Mouse (Mus musculus) MEL (cell line): ENCODE measurements around the gene Fam57b. TPM values are rescaled to one million over a fixed set of nuclear protein-coding genes. Genes with fewer than 3 reads are reported as not detected.

Experiments
- DNase-seq: peaks from one replicate; pipeline ENCODE4 v3.0.0; 2011; ENCODE audit warnings: low read depth, low spot score
- H3K27ac ChIP-seq: 2 replicates; pipeline ENCODE4 v1.5.1; 2012; ENCODE audit warnings: low read depth, mild to moderate bottlenecking, control low read depth, low read length, moderate library complexity; ENCODE audit not compliant: control insufficient read depth
- H3K27me3 ChIP-seq, 2 experiments: fragments of 150-350 bp in 1 of 2; sonication (generic) in 1 of 2; 2 replicates each; pipeline ENCODE4 v1.6.1; 2012; ENCODE audit warnings: low read length in 2 of 2, mild to moderate bottlenecking in 2 of 2, improper control_type of control experiment in 1 of 2, moderate library complexity in 1 of 2; ENCODE audit not compliant: insufficient read depth in 2 of 2, control insufficient read depth in 1 of 2
- H3K36me3 ChIP-seq, 2 experiments: 2 replicates each; pipeline ENCODE4 v1.6.1; 2012 to 2014; ENCODE audit warnings: low read length in 2 of 2, improper control_type of control experiment in 1 of 2, inconsistent platforms in 1 of 2, mild to moderate bottlenecking in 1 of 2; ENCODE audit not compliant: insufficient read depth in 2 of 2, control insufficient read depth in 1 of 2
- H3K4me1 ChIP-seq, 2 experiments: fragments of 150-350 bp in 1 of 2; sonication (generic) in 1 of 2; 2 replicates each; pipeline ENCODE4 v1.6.1; 2012; ENCODE audit warnings: low read length in 2 of 2, improper control_type of control experiment in 1 of 2, mild to moderate bottlenecking in 1 of 2; ENCODE audit not compliant: insufficient read depth in 2 of 2, control insufficient read depth in 1 of 2
- H3K4me3 ChIP-seq, 2 experiments: fragments of 150-350 bp in 1 of 2; sonication (generic) in 1 of 2; 2 replicates each; pipeline ENCODE4 v1.5.1; 2012; ENCODE audit warnings: low read depth in 2 of 2, low read length in 2 of 2, mild to moderate bottlenecking in 2 of 2, moderate library complexity in 2 of 2, control low read depth in 1 of 2, improper control_type of control experiment in 1 of 2; ENCODE audit not compliant: control insufficient read depth in 1 of 2, insufficient read depth in 1 of 2
- H3K79me2 ChIP-seq: 2 replicates; pipeline ENCODE4 v1.6.1; 2012; ENCODE audit warnings: mild to moderate bottlenecking, low read length, moderate library complexity; ENCODE audit not compliant: control insufficient read depth, poor library complexity, insufficient read depth
- H3K9ac ChIP-seq: 2 replicates; pipeline ENCODE4 v1.6.1; 2012; ENCODE audit warnings: low read depth, mild to moderate bottlenecking, control low read depth, low read length, moderate library complexity; ENCODE audit not compliant: control insufficient read depth, poor library complexity, severe bottlenecking
- H3K9me3 ChIP-seq: fragments of 150-350 bp; sonication (generic); replicated peaks from 2 replicates; pipeline ENCODE4 v1.6.1; 2012; ENCODE audit warnings: mild to moderate bottlenecking, low read length, improper control_type of control experiment, moderate library complexity; ENCODE audit not compliant: insufficient read depth
- CHD1 ChIP-seq: IDR thresholded peaks from 2 replicates; pipeline ENCODE4 v1.6.1; 2012; ENCODE audit warnings: low read depth, mild to moderate bottlenecking, inconsistent platforms, low read length, improper control_type of control experiment
- CHD2 ChIP-seq: IDR thresholded peaks from 2 replicates; pipeline ENCODE4 v1.6.1; 2011; ENCODE audit warnings: low read length, improper control_type of control experiment
- CTCF ChIP-seq, 3 experiments: IDR thresholded peaks in 2 of 3; conservative IDR thresholded peaks in 1 of 3; 2 replicates each; pipeline ENCODE4 v1.5.1; 2011 to 2012; ENCODE audit warnings: low read length in 3 of 3, low read depth in 2 of 3, mild to moderate bottlenecking in 2 of 3, improper control_type of control experiment in 1 of 3, inconsistent platforms in 1 of 3, mixed read lengths in 1 of 3, moderate library complexity in 1 of 3; ENCODE audit not compliant: control insufficient read depth in 1 of 3, insufficient read depth in 1 of 3, poor library complexity in 1 of 3, severe bottlenecking in 1 of 3
- E2F4 ChIP-seq: IDR thresholded peaks from 2 replicates; pipeline ENCODE4 v1.6.1; 2011; ENCODE audit warnings: low read depth, low read length, improper control_type of control experiment, borderline replicate concordance
- EP300 ChIP-seq, 2 experiments: IDR thresholded peaks; 2 replicates each; pipeline ENCODE4 v1.6.1; 2011; ENCODE audit warnings: improper control_type of control experiment in 2 of 2, low read length in 2 of 2, low read depth in 1 of 2, mild to moderate bottlenecking in 1 of 2
- JUND ChIP-seq: IDR thresholded peaks from 2 replicates; pipeline ENCODE4 v1.6.1; 2011; ENCODE audit warnings: low read depth, mild to moderate bottlenecking, improper control_type of control experiment, low read length
- MAFK ChIP-seq: IDR thresholded peaks from 2 replicates; pipeline ENCODE4 v1.6.1; 2011; ENCODE audit warnings: low read depth, mild to moderate bottlenecking, low read length, improper control_type of control experiment, borderline replicate concordance
- MAX ChIP-seq: IDR thresholded peaks from 2 replicates; pipeline ENCODE4 v1.6.1; 2011; ENCODE audit warnings: low read length, improper control_type of control experiment
- MXI1 ChIP-seq: IDR thresholded peaks from 2 replicates; pipeline ENCODE4 v1.6.1; 2011; ENCODE audit warnings: mild to moderate bottlenecking, low read depth, low read length, improper control_type of control experiment
- MYC ChIP-seq: IDR thresholded peaks from 2 replicates; pipeline ENCODE4 v1.6.1; 2011; ENCODE audit warnings: low read depth, mild to moderate bottlenecking, low read length, improper control_type of control experiment, moderate library complexity
- POLR2A ChIP-seq, 2 experiments: IDR thresholded peaks; 2 replicates each; pipeline ENCODE4 v1.6.1; 2011 to 2012; ENCODE audit warnings: low read length in 2 of 2, mild to moderate bottlenecking in 2 of 2, control low read depth in 1 of 2, improper control_type of control experiment in 1 of 2, low read depth in 1 of 2, moderate library complexity in 1 of 2; ENCODE audit not compliant: control insufficient read depth in 1 of 2, insufficient read depth in 1 of 2, poor library complexity in 1 of 2
- RAD21 ChIP-seq: IDR thresholded peaks from 2 replicates; pipeline ENCODE4 v1.6.1; 2011; ENCODE audit warnings: mild to moderate bottlenecking, low read depth, low read length, improper control_type of control experiment
- RCOR1 ChIP-seq: IDR thresholded peaks from 2 replicates; pipeline ENCODE4 v1.6.1; 2012; ENCODE audit warnings: low read depth, mild to moderate bottlenecking, inconsistent platforms, low read length, improper control_type of control experiment
- SIN3A ChIP-seq: IDR thresholded peaks from 2 replicates; pipeline ENCODE4 v1.6.1; 2012; ENCODE audit warnings: low read length, improper control_type of control experiment, inconsistent platforms
- SMC3 ChIP-seq: IDR thresholded peaks from 2 replicates; pipeline ENCODE4 v1.6.1; 2011; ENCODE audit warnings: low read depth, low read length, improper control_type of control experiment
- USF1 ChIP-seq: IDR thresholded peaks from 2 replicates; pipeline ENCODE4 v1.6.1; 2014; ENCODE audit warnings: low read depth, mild to moderate bottlenecking, inconsistent platforms, low read length, improper control_type of control experiment, moderate library complexity
- USF2 ChIP-seq, 2 experiments: IDR thresholded peaks; 2 replicates each; pipeline ENCODE4 v1.6.1; 2011 to 2012; ENCODE audit warnings: improper control_type of control experiment in 2 of 2, low read length in 2 of 2, borderline replicate concordance in 1 of 2, inconsistent platforms in 1 of 2, low read depth in 1 of 2, mild to moderate bottlenecking in 1 of 2; ENCODE audit not compliant: insufficient read depth in 1 of 2
- ZC3H11A ChIP-seq: IDR thresholded peaks from 2 replicates; pipeline ENCODE4 v1.6.1; 2012; ENCODE audit warnings: low read depth, mild to moderate bottlenecking, inconsistent platforms, low read length, improper control_type of control experiment
- ZNF384 ChIP-seq: IDR thresholded peaks from 2 replicates; pipeline ENCODE4 v1.6.1; 2012; ENCODE audit warnings: low read depth, mild to moderate bottlenecking, inconsistent platforms, low read length, improper control_type of control experiment
- polyA plus RNA-seq, 2 experiments: library from polyadenylated mRNA; stranded (reverse) in 1 of 2; unstranded in 1 of 2; fragments of >175 nt in 1 of 2; fragments of >200 nt in 1 of 2; gene quantifications; 2 replicates each; pipeline versions ENCODE4 v1.2.1 to v1.2.4; 2012; ENCODE audit warnings: low replicate concordance in 2 of 2, low read depth in 1 of 2; ENCODE audit not compliant: insufficient read length in 2 of 2, insufficient read depth in 1 of 2, missing spikeins in 1 of 2
- total RNA-seq: library from RNA; depleted of rRNA; stranded (reverse); fragments of 300-350 nt; gene quantifications from 2 replicates; pipeline ENCODE4 v1.2.3, GENCODE M21; 2012

The Fam57b gene
- total and polyA plus RNA-seq, 3 experiments, result 0.50 to 1.7 TPM; not detected in 1

- Histone ChIP-seq H3K4me1 (peaks cover 2 to 7% of the 10 kb centered on the region in 2 experiments; a peak in 3 of 4 replicates), H3K9me3 (no peaks in the 10 kb centered on the region), H3K4me3 (no peak overlapping the region), H3K27ac (no peak overlapping the region), H3K27me3 (0 out of 4 replicates have a peak, but pooled peaks cover 2% of the 10 kb centered on the region in 2 experiments), H3K9ac (no peak overlapping the region), H3K36me3 (no peaks in the 10 kb centered on the region)
- TF ChIP-seq E2F4, result no peak
- TF ChIP-seq JUND, result no peak
- TF ChIP-seq, all 39 proteins: peak for 0
- no peak for DNase-seq
- H3K79me2 ChIP-seq, result no peaks in the 10 kb centered on the region
Measured at GRCm38 (mm10) chr7:126817595-126817994, 20.1 kb downstream of the Fam57b start.

DNA sequence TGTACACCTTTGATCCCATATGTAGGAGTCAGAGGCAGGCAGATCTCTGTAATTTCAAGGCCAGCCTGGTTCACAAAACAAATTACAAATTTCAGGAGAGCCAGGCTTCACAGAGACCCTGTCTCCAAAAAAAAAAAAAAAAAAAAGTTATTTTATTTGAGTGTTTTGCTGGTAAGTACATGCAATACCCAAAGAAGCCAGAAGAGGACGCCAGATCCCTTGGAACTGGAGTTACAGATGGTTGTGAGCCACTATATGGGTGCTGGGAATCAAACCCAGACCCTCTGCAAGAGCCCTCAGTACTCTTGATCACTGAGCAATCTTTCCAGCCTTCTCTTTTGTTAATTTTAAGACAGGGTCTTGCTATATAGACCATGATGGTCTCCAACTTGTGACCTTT is 21.4 kb downstream of the Fam57b start:
- DNase-seq, result no peak
- H3K27ac ChIP-seq, result no peak overlapping the region
- no peaks in the 10 kb centered on the region for H3K79me2 ChIP-seq
- H3K36me3 ChIP-seq, result no peaks in the 10 kb centered on the region
- H3K9me3 ChIP-seq, result no peaks in the 10 kb centered on the region
- H3K4me1 ChIP-seq, result peaks cover 2 to 8% of the 10 kb centered on the region in 2 experiments; a peak in 3 of 4 replicates
- TF ChIP-seq RAD21 (peak; percentile 23), MYC (no peak), ZC3H11A (no peak), POLR2A (IDR thresholded peaks at IDR 0.05; ENCODE audit: control insufficient read depth in 1 of 2, insufficient read depth in 1 of 2, low read depth in 1 of 2, low read length in 2 of 2, poor library complexity in 1 of 2) (no peak), EP300 (IDR thresholded peaks at IDR 0.05; ENCODE audit: low read depth in 1 of 2, low read length in 2 of 2) (no peak), ZNF384 (peak; percentile 64), MAFK (no peak), CHD1 (no peak), USF1 (no peak), MAX (no peak), MXI1 (no peak), CTCF (IDR thresholded peaks at IDR 0.05 in 2 of 3, conservative IDR thresholded peaks at IDR 0.05 in 1 of 3; ENCODE audit: control insufficient read depth in 1 of 3, insufficient read depth in 1 of 3, low read depth in 2 of 3, low read length in 3 of 3, poor library complexity in 1 of 3, severe bottlenecking in 1 of 3) (peak in 2 of 3 experiments; percentile 30 to 73; a peak in 4 of 6 replicates), RCOR1 (no peak), CHD2 (no peak), SIN3A (no peak), USF2 (IDR thresholded peaks at IDR 0.05; ENCODE audit: borderline replicate concordance in 1 of 2, insufficient read depth in 1 of 2, low read depth in 1 of 2, low read length in 2 of 2) (no peak), JUND (no peak), SMC3 (peak; percentile 19; the same call in 1 of the 2 replicates)
- H3K4me3 ChIP-seq, result no peak overlapping the region
- H3K27me3 ChIP-seq, result 0 out of 4 replicates have a peak, but pooled peaks cover 2% of the 10 kb centered on the region in 2 experiments
- H3K9ac ChIP-seq, result no peak overlapping the region
